Mouse (Mus musculus) cerebellum, postnatal 25 days (tissue): ENCODE measurements around the gene Drc7.
A peak's percentile ranks its signal among the peaks of the same experiment; 100 is the strongest.
"Not testable (repeated sequence)": the region's sequence is repeated elsewhere in the genome, so short reads cannot be mapped to it uniquely, and the experiment has no call there.

Experiments used
- DNase-seq, 2 experiments: peaks; one replicate each; pipeline ENCODE4 v3.0.0; 2021; ENCODE audit warnings: mixed read lengths in 2 of 2

The Drc7 gene

DNA sequence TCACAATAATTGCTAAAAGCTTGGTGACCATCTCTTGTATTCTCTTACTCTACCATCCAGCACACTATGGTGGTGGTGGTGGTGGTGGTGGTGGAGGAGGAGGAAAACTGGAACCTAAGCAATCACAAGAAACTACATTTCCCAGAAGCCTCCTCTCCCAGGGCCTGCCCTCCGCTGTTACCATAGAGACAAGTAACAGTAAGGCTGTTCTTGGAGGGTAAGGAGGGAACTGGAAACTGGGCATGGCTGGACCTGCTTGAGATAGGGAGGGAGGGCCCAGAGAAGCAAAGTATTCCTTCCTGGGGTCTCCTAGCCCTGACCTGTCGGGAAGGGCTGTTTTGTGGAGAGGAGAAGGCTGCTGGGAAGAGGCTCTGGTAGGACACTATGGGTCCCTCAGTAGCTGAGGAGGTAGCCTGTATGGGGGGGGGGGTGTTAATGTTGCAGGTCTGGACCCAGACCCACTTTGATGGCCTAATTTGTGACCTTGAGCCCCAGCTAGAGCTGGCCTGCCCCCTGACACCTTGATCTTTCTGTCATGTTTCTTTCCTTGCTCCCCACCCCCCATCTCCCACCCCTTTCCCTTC, at the start of gene Drc7:
Gene Drc7 (plus strand): TSS at position 177 of the 584 bp plus-strand sequence.
- DNase-seq: no peak

DNA sequence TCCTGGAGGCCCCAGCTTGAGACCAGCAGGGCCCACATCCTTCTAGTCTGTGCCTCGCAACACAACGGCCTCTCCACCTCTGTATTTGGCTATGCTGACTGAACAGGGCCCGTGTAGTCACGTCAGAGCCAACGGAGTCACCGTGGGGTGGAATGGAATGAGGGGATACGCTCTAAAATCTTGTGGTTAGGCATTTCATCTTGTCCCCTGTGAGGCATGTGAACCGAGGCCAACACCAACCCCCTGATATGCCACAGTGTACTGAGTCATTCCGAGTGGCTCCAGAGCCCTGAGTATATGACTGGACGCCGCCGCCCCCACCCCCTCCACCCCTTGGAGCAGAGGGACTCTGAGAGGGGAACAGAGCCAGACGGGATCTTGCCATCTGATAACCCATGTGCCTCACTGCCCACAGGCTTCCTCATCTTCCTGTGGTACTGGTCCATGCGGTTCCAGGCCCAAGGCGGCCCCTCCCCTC, 42.4 kb upstream of the Drc7 start:
- no peak for DNase-seq

GRCm38 (mm10) chr8:95015866-95016265, 39.0 kb upstream of the Drc7 start:
- no peak for DNase-seq

DNA sequence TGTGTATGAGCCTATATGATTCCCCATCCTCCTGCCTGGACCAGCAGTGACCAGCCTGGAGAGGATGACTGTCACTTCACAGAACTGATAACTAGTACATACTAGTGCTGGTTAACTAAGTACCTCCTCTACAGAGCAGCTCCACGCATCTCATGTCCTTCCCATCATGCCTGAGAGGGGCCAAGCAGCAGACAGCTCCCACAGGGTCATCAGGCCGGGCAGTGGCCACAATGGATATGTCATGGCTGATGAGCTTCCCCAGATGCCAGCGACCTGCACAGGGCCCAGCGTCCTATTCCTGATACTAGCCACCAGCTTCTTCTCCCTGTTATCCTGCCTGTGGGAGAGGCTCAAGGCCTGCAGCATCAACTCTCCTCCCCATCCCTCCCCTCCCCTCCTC, 38.2 kb upstream of the Drc7 start:
- DNase-seq: no peak

GRCm38 (mm10) chr8:95017451-95017850, 37.5 kb upstream of the Drc7 start, which contains the start of gene Adgrg3:
Adgrg3 (plus strand) TSS chr8:95017692.
- DNase-seq: no peak

- DNase-seq: no peak
Observed at GRCm38 (mm10) chr8:95017969-95018635, 36.8 kb upstream of the Drc7 start.

DNA sequence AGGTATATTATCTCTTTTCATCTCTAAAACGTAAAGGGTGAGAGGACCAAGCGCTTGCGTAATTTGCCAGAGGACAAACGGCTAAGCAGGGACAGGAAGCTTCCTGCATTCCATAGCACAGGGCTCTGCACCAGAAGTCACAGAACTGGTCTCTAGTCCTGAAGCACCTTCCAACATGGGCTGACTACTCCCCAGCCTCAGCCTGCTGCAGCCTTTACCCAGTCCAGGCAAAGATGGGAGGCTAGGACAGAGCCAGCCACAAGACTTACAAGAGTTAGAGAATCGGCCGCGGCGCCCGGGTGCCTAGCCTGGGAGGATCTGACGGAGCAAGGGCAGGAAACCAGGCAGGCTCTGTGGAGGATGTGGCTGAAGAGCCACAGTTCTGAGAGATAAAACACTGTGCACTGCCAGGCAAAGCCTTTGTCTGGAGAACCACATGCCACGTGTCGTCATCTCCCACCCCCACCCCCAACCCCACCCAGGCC, 34.6 kb upstream of the Drc7 start:
- no peak for DNase-seq

DNA sequence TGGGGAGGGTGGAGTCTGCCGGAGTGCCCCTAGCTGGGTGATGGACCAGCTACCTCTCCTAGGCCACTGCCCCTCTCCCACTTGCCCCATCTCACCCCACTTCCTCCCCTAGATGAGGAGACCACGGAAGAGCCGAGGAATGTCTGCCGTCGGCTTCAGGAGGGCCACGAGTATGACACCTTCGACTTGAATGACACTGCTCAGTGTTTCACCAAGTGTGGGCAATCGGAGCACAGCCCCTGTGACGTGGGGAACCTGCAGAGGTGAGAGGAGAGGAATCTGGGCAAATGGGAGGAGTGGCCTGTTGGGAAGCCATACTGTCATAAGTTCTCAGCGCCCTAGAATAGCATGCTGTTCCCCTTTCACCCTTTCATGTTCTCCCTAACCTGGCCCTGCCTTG, 34.1 kb upstream of the Drc7 start:
- no peak for DNase-seq

DNA sequence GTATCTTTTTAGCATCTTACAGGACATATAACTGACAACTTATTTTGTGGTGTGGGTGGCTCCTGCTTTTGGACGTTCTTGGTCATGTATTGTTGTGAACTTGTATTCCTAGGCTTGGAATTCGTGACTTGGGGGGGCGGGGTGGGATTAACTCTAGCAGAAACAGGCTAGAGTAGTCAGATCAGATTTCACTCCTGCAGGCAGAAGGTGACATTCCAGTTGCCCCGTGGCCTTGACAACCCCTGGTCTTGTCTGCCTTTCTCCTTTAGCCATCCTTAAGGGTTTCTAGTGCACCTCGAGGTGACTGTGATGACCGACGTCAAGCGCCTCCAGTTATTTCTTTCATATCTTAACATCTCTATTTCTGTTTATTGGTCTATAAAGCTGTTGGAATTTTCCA, 31.7 kb upstream of the Drc7 start:
- no peak for DNase-seq

DNA sequence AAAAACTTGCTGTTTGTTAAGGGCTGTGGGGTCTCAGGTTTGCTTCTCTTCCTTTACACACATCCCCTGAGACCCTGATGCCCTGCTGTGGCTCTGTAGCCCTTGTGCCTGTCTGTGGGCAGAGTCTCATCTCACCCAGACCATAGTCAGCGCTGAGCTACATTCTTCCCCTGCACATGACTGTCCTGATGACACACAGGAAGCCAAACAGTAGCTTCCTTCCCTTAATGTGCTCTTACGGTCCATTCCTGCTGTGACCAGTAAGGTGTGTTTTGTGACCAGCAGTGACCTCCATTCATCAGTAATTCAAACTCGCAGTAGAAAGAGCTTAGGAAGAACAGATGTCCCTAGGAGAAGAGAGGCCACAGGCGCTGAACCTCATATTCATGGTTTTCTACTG, 30.5 kb upstream of the Drc7 start:
- DNase-seq: no peak

DNA sequence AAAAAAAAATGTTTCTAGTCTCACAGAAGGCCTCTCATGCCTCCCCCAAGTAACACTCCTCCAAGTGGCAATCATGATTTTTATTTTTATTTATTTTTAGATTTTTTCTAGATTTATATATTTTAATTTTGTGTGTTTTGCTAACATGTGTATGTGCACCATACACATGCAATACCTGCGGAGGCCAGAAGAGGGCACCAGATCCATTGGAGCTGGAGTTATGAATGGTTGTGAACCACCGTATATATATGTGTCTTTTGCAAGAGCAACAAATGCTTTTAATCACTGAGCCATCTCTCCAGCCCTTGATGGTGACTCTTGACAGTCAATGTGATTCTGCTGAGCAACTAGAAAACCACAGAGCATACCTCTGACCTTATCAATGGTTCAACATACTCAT, 29.5 kb upstream of the Drc7 start:
- DNase-seq: peak in 1 of 2 experiments; percentile 51

- DNase-seq: not testable (repeated sequence)
Observed at GRCm38 (mm10) chr8:95028391-95028790, 26.5 kb upstream of the Drc7 start.

DNA sequence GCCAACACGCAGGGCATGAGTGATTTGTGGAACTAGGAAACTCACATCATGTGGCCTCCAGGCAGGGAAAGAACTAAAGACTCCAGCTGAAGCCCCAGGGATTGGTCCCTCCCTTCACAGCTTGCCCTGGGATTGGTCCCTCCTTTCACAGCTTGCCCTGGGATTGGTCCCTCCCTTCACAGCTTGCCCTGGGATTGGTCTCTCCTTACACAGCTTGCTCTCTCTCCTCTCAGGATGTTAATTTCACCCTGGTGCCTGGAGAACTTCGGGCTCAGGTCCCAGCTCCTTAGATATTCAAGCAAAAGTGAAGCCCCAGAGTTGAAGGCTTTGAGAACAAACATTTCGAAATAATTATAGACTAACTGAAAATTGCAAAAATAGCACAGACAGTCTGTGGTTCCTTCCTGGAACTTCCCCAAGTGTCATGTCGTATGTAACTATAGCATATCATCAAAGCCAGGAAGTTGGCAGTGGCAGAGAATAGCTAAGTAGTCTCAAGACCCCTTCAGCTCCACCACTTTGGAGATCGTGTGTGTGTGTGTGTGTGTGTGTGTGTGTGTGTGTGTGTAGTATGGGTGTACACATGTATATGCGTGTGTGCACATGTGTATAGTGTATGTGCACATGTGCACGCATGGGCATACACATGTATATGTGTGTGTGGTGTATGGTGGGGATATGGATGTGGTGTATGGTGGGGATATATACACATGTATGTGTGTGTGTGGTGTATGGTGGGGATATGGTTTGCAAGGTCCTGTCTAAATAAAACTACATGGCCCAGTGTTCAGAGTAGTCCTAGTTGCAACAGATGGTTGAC, 17.6 kb upstream of the Drc7 start:
- no peak for DNase-seq

DNA sequence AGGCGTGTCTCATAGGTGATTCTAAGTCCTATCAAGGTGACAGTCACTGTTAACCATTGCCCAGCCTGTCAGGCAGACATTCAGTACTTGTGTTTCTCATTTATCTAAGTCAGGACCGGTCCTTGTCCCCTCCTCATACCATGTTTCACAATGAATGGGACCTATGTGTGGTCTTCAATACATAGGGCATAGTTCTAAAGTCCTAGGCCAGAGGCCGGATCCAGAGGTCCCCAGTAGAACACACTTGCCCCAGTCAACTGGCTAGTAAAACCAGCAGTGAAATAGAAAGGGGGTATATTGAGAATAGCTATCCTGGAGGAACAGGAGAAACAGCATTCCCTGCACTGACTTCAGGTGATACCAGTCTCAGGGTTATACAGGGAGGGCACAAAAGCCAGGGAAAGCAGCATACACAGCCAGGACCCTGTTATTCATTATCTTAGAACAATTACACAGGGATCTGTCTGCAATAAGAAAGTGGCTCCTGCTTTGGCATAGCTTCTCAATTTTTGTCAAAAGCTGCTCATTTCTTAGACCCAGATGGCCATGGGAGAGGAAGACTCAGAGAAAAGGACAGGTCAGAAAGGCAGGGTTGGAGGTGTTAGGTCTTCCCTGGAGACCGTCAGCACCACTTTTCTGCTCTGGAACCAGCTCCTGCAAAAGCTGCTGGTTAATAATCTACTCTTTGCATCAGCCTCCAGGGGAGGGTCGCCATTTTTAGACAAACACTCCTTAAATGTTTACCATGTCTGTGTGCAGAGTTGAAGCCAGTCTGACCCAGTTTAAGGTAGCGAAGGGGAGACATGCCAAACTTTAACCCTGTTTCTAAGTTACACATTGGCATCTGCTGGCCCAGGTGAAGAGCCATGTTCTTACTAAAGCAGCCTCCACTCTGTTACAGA, 12.8 kb upstream of the Drc7 start:
- DNase-seq: no peak

DNA sequence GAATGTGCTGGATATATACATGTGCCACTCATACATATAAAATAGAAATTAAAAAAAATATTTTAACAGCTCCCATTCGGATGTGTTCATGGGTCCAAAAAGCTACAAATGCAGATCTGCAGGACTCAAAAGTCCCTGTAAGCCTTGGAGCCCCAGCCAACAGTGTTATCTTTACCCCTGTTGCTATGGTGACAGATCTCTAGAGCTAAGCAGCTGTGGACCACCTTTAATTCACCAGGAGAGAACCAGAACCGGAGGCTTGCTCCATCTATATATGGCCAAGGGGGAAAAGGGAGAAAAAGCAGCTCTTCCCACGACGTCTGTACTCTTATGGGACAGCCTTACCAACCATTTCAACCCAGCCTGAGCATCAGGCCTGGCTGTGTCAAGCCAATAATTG, 10.1 kb upstream of the Drc7 start:
- no peak for DNase-seq

GRCm38 (mm10) chr8:95046982-95047381, 7.9 kb upstream of the Drc7 start:
- DNase-seq: no peak

- DNase-seq: no peak
Observed at GRCm38 (mm10) chr8:95047884-95048680, 6.8 kb upstream of the Drc7 start.

DNA sequence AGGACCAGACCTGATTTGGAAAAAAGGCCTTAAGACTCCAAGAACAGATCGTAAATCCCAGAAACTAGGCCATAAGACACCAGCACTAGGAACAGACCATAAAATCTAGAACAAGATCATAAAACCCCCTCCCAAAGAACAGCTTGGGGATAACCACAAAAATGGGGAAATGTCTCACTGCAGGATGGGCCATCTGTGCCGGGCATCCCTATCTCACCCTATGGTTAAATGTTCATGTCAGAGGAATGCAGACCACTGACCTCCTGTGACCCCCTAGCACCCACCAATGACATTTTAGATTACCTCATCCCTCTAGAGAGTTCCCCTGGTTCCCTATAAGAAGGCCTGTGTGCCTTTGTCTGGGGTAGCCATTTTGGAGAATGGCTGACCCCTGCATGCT, 5.3 kb upstream of the Drc7 start:
- no peak for DNase-seq

GRCm38 (mm10) chr8:95054438-95054837, 465 bp upstream of the Drc7 start:
- DNase-seq: no peak

DNA sequence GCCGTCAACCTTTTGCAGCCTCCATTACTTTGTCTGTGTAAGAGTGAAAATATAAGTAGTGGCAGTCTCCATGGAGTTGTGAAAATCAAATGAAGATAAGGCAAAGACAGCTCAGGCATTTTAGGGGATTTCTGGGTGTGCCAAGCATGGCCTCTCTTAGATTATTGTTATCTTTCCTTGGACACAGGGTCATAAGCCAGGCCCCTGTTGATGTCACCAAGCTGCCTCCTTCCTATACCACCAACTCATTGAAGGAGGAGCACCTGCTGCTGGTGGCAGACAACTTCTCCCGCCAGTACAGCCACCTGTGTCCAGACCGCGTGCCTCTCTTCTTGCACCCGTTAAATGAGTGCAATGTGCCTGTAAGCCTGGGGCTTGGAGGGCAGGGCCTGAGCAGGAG, 1.5 kb downstream of the Drc7 start:
- no peak for DNase-seq

DNA sequence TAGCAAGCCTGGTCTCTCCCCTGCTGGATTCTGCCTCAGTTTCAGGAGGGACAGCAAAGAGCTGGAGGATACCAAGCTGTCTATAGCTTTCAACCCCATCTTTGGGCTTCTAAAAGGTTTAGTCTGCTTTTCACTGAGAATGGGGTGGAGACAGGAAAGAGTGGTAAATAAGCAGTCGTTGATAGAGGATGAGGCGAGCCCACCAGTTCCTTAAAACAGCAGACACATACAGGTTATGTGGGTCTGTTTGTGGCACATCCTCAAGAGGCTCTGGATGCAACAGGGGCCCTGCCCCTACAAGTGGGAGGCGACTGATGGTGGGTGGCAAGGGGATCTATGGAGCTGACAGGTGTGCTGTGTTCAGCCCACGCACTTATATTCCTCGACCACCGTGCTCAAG, 3.8 kb downstream of the Drc7 start:
- no peak for DNase-seq
